Mouse (Mus musculus) lung, adult 18-20 months (tissue): ENCODE results near the gene Irf6.

Source experiments
- DNase-seq, 2 experiments: peaks; one replicate each; pipeline ENCODE4 v3.0.0; 2022; ENCODE audit warnings: mixed read lengths in 2 of 2

The Irf6 gene

GRCm38 (mm10) chr1:193157111-193157492 is 4.2 kb downstream of the Irf6 start:
- DNase-seq: no peak

DNA sequence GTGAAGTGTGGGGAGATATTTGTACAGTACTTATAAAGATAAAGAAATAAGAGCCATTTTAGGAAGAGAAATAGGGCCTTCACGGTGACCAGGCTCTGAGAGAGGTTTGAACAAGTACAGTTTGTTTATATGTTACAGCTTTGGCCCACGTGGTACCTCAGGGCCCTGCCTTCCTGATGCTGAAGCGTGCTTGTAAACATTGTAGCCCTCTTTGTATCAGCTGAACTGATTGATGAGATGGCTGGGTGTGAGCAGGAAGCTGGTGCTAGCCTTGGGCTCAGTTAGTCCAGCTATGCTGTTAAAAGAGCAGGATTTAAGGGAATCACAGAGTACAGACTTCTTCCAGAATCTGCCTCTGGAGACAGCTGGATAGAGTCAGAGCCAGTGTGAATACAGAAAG is 6.3 kb downstream of the Irf6 start:
- no peak for DNase-seq

GRCm38 (mm10) chr1:193159613-193160012 is 6.7 kb downstream of the Irf6 start:
- no peak for DNase-seq

GRCm38 (mm10) chr1:193160317-193161032 is 7.6 kb downstream of the Irf6 start:
- peak; percentile 70 to 76 for DNase-seq

DNA sequence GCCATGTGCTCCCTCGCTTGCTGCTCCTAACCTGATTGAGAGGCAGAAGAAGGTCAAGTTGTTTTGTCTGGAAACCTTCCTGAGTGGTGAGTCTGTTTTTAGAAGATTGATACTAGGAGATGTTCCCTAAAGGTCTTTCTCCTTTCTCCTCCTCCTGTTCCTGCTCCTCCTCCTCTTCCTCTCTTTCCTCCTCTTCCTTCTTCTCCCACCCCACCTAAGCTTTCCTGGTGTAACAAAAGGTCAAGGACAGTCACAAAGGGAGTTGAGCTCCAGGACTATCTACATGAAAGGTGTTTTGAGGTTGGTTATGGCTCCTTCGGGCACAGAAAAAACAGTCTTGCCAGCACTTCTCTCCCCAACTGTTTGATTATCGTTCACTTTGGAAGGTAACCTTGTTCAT is 14.8 kb downstream of the Irf6 start, which contains the start of gene A130010J15Rik:
TSS of gene A130010J15Rik (plus strand) at position 301 of the 400 bp plus-strand sequence.
- no peak for DNase-seq

DNA sequence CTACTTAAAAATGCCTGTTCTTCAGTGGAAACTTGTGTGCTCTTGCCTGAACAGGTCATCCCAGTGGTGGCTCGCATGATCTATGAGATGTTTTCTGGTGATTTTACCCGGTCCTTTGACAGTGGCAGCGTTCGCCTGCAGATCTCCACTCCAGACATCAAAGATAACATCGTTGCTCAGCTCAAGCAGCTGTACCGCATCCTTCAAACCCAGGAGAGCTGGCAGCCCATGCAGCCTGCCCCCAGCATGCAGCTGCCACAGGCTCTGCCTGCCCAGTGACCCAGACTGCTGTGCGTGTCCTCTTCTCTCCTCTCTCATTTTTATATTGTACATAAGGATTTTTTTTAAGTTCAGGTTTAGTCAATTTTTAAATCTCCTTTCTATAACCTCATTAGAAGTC is 16.3 kb downstream of the Irf6 start:
- no peak for DNase-seq

GRCm38 (mm10) chr1:193169856-193170255 is 16.9 kb downstream of the Irf6 start:
- DNase-seq: peak; percentile 46 to 77

GRCm38 (mm10) chr1:193172991-193173809 is 20.3 kb downstream of the Irf6 start:
- DNase-seq: peak; percentile 98

DNA sequence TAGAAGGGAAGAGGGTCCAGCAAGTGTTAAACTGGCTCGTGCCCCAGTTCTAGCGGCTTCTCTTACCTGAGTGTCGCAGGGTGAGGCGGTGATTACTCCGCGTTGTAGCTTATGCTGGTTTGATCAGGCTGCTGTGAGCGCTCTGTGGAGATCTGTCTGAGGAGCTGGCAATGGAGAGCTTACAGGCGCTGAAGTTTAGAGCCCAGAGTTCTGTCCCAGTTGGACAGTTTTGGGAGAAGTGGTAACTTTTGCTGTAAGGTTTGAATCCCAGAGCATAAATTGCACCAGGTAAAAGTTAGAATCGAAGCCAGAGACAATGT is 20.9 kb downstream of the Irf6 start:
- DNase-seq: no peak

GRCm38 (mm10) chr1:193174143-193174733 is 21.3 kb downstream of the Irf6 start:
- DNase-seq: no peak

- no peak for DNase-seq
Observed at GRCm38 (mm10) chr1:193181104-193181503, 28.2 kb downstream of the Irf6 start.

- DNase-seq: no peak
Observed at GRCm38 (mm10) chr1:193188257-193188656, 35.3 kb downstream of the Irf6 start.

- DNase-seq: peak in 1 of 2 experiments; percentile 28
Observed at GRCm38 (mm10) chr1:193189151-193189621, 36.3 kb downstream of the Irf6 start.

DNA sequence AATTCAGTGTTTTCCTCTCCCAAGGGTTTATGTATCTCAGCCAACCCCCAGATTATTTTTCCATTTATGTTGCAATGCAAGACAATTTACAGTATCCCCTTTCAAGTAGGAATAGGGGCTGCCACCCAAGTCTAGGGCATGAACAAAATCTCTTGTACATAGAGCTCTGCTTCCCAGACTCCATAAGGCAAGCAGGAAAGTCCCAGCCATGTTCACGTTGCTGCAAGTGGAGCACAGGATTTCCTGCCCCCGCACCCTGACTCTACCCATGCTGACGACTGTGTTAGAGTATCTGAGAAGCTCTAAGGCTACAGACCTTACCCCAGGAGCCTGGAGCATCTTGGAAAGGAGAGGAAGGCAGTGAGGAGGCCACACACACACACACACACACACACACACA is 36.9 kb downstream of the Irf6 start:
- no peak for DNase-seq

DNA sequence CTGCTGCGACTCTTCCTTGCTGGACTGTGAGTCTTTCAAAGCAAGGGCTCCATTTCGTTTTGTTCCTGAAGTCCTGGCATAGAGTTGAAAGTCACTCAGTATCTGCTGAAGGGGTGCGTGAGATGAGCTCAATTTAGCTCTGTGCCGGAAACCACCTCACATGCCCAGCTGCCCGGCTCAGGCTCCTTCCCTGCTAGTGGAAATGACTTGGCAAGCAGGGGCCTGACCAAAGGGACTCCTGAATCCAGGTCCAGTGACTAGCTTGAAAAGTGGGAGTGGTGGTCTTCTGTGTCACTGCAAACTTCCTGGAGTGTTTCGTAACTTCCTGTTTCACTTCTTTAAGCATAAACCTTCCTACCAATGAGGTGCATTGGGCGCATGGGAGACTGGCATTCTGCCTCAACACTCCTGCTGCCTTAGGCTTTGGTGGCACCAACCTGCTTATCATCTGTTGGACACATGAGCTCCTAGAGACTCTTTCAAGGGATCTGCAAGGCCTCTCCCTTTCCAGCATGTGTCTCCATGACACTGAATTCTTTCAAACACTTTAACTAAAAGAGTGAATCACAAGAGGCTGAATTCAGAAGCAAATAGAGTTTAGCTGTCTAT is 38.9 kb downstream of the Irf6 start:
- no peak for DNase-seq

GRCm38 (mm10) chr1:193194416-193195140 is 41.7 kb downstream of the Irf6 start:
- no peak for DNase-seq

DNA sequence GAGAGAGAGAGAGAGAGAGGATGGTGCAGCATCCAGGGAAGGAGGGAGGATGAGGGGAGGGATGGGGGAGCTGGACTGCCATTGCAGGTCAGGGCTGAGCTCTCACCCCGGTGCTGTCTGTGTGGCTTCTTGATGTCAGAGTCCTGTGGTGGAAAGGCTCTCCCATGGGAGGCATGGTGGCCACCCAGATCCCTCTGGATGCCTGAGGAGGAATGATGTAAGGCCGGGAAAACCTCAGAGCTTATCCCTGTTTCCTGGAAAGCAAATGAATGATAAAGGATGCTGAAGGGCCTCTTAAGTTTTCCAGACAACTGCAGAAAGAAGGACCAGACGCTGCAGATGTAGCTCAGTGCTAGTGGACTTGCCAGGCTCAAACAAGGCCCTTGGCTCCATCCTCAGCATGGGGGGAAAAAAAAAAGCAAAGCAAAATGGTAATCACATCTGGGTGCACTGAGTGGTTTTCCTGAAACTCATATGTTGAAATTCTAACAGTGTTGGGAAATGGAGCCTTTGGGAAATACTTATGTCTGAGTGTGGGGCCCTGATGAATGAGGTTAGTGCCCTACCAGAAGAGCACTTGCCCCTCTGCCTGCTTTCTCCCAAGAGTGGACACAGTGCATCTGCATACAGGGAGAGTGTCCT is 42.4 kb downstream of the Irf6 start:
- DNase-seq: no peak

GRCm38 (mm10) chr1:193197494-193198205 is 44.7 kb downstream of the Irf6 start:
- DNase-seq: no peak

DNA sequence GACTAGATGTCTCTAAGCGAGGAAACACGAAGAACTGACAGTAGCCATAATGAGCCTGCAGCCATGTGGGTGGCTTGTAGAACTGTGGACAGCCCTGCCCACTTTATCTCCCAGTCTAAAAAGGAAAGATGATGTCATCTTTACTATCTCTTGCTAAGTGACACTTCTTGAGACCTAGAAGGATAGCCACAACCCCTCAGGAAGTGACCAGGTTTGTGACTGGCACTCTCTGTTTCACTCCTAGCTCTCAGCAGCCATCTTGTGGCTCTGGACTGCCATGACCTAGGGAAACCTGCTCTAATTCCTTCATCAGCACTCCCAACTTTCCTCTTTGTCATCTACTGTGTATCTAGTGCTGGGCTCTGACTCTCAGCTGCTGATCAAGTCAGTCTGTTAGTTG is 45.4 kb downstream of the Irf6 start:
- DNase-seq: no peak

DNA sequence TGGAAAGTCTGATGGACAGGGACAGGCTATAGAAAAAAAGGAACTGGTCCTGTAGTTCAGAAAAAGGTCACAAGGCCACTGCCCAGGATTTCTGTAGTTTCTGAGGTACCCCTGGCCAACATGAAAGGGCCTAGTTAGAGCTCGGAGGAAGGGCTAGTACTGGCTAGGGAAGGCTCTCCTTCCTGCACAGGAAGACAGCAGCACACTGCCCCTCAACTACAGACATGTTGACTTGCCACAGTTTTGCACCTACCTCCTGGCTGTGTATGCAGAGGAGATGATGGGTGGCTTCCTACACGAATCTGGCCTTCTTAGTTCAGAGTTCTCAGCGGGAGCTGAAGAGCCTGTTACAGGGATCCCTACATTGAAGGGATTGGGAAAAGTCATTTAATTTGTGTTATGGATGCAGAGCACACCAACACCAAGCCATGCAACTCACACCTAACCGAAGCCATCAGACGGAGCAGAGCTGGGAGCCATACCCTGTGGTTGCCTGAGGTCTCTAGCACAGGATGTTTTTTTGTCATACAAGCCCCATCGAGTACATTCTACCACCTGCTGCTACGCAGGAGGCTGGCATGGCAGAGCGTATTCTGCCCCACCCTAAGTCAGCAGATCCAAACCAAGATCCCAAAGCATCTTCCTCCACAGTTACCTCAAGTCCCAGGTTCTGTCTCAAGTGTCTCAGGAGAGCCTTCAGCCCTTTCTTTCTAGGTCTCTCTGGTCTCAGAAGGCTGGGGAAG is 47.9 kb downstream of the Irf6 start:
- peak in 1 of 2 experiments; percentile 7 for DNase-seq

GRCm38 (mm10) chr1:193201383-193201778 is 48.5 kb downstream of the Irf6 start, which contains the start of gene Traf3ip3:
Traf3ip3 (minus strand) TSS chr1:193201703.
- DNase-seq: peak; percentile 64 to 66
